Mouse (Mus musculus) brain, embryonic 14.5 days (tissue): ENCODE results near the gene Fam110a. TPM values are rescaled to one million over a fixed set of nuclear protein-coding genes. Genes with fewer than 3 reads are reported as not detected.

Experiments
- DNase-seq: peaks from one replicate; pipeline ENCODE4 v3.0.0-alpha.2; 2011; ENCODE audit warnings: low read depth
- CTCF ChIP-seq: fragments of 200-500 bp; IDR thresholded peaks from 2 replicates; pipeline ENCODE4 v1.5.1; 2012; ENCODE audit warnings: inconsistent platforms, mild to moderate bottlenecking, moderate library complexity, borderline replicate concordance; ENCODE audit not compliant: insufficient read depth, insufficient read length; ENCODE audit errors: extremely low read depth
- POLR2A ChIP-seq: fragments of 200-500 bp; IDR thresholded peaks from 2 replicates; pipeline ENCODE4 v1.6.1; 2012; ENCODE audit warnings: mild to moderate bottlenecking, inconsistent platforms, borderline replicate concordance; ENCODE audit not compliant: poor library complexity, insufficient read depth, insufficient read length, severe bottlenecking; ENCODE audit errors: extremely low read depth
- polyA plus RNA-seq: library from polyadenylated mRNA; depleted of rRNA; stranded (reverse); fragments of >200 nt; gene quantifications from 2 replicates; pipeline ENCODE4 v1.2.3, GENCODE M21; 2012

Fam110a gene
- polyA plus RNA-seq, 1 experiment: 40.1 TPM

- DNase-seq: no peak
- TF ChIP-seq POLR2A: no peak
- TF ChIP-seq CTCF: no peak
These were observed 12.2 kb downstream of the Fam110a start for GRCm38 (mm10) chr2:151967792-151968191.

- TF ChIP-seq CTCF (no peak), POLR2A (no peak)
- peak; percentile 89 for DNase-seq
These were observed 12.8 kb downstream of the Fam110a start for GRCm38 (mm10) chr2:151967176-151967750.

GRCm38 (mm10) chr2:151964052-151964451 lies 16.0 kb downstream of the Fam110a start:
- DNase-seq: peak; percentile 84
- TF ChIP-seq CTCF: no peak
- no peak for TF ChIP-seq POLR2A

- no peak for DNase-seq
These were observed 16.7 kb downstream of the Fam110a start for GRCm38 (mm10) chr2:151963319-151963718.

GRCm38 (mm10) chr2:151962474-151962873 lies 17.5 kb downstream of the Fam110a start:
- peak; percentile 91 for DNase-seq
- no peak for TF ChIP-seq POLR2A
- TF ChIP-seq CTCF: no peak

More at GRCm38 (mm10) chr2:151963319-151963718, 16.7 kb downstream of the Fam110a start:
- TF ChIP-seq CTCF: no peak
- no peak for TF ChIP-seq POLR2A

- peak; percentile 53 for DNase-seq
- TF ChIP-seq POLR2A: no peak
- no peak for TF ChIP-seq CTCF
These were observed 18.5 kb downstream of the Fam110a start for GRCm38 (mm10) chr2:151961284-151962196.

- TF ChIP-seq CTCF (no peak), POLR2A (no peak)
These were observed 20.7 kb downstream of the Fam110a start for GRCm38 (mm10) chr2:151959274-151959673.

GRCm38 (mm10) chr2:151956500-151957137 lies 23.4 kb downstream of the Fam110a start:
- TF ChIP-seq CTCF (no peak), POLR2A (no peak)
- peak; percentile 63 for DNase-seq

More at GRCm38 (mm10) chr2:151959274-151959673, 20.7 kb downstream of the Fam110a start:
- no peak for DNase-seq

- DNase-seq: no peak
- TF ChIP-seq POLR2A (no peak), CTCF (no peak)
These were observed 26.4 kb downstream of the Fam110a start for GRCm38 (mm10) chr2:151953665-151954064.

GRCm38 (mm10) chr2:151949082-151949774 lies 30.8 kb downstream of the Fam110a start:
- no peak for TF ChIP-seq CTCF
- no peak for TF ChIP-seq POLR2A
- peak; percentile 68 for DNase-seq
